ENCODE assay signal across 7 mouse cellular contexts in genomic region chr4:107453141-107453984, GRCm38 (mm10). TPM values are rescaled to one million over a fixed set of nuclear protein-coding genes. Genes with fewer than 3 reads are reported as not detected.
DNase-seq lines count a peak whose midpoint lies in the region; ATAC-seq and TF ChIP-seq lines count a peak whose summit lies in the region.

No protein-coding gene starts in this region.

- DNase-seq in adrenal gland, adult 8-10 months = peak; percentile 62
- peak; percentile 91 for DNase-seq in embryo, embryonic 11 days
- DNase-seq in kidney, adult 8-10 months = peak; percentile 78 to 92
- peak; percentile 98 for DNase-seq in limb, embryonic 11.5 days (ENCODE audit: low spot score)
- DNase-seq in midbrain, postnatal 0 days (ENCODE audit: low spot score) = peak; percentile 93
- DNase-seq in spleen, adult 2 months (ENCODE audit: low read depth in 1 of 2, low spot score in 2 of 2) = peak; percentile 28 to 69

- no peaks in the 10 kb centered on the region for H3K27me3 ChIP-seq in limb, embryonic 11.5 days (ENCODE audit: control insufficient read depth, insufficient read depth, low read length)
- H3K27me3 ChIP-seq in midbrain, postnatal 0 days (ENCODE audit: insufficient read depth, low read length) = no peaks in the 10 kb centered on the region
- no peaks in the 10 kb centered on the region for H3K27me3 ChIP-seq in spleen, adult 2 months (ENCODE audit: control insufficient read depth, insufficient read depth, low read length)

- no peaks in the 10 kb centered on the region for H3K36me3 ChIP-seq in limb, embryonic 11.5 days (ENCODE audit: control insufficient read depth, insufficient read depth, low read length)
- no peaks in the 10 kb centered on the region for H3K36me3 ChIP-seq in midbrain, postnatal 0 days (ENCODE audit: insufficient read depth, low read length)
- no peaks in the 10 kb centered on the region for H3K36me3 ChIP-seq in spleen, adult 2 months (ENCODE audit: control insufficient read depth, insufficient read depth, low read length)

- no peak overlapping the region for H3K4me3 ChIP-seq in limb, embryonic 11.5 days (ENCODE audit: low read depth, low read length)
- no peak overlapping the region for H3K4me3 ChIP-seq in midbrain, postnatal 0 days (ENCODE audit: low read depth, low read length)
- H3K4me3 ChIP-seq in spleen, adult 2 months (ENCODE audit: extremely low read depth, insufficient read depth, insufficient read length) = no peak overlapping the region

- H3K4me1 ChIP-seq in limb, embryonic 11.5 days (ENCODE audit: control insufficient read depth, insufficient read depth, low read length) = peaks cover 31% of the 10 kb centered on the region
- 0 out of 2 replicates have a peak, but pooled peaks cover 3% of the 10 kb centered on the region for H3K4me1 ChIP-seq in midbrain, postnatal 0 days (ENCODE audit: insufficient read depth, low read length)
- no peaks in the 10 kb centered on the region for H3K4me1 ChIP-seq in spleen, adult 2 months (ENCODE audit: control insufficient read depth, insufficient read depth, insufficient read length)

- no peak overlapping the region for H3K9ac ChIP-seq in limb, embryonic 11.5 days (ENCODE audit: low read length)
- no peak overlapping the region for H3K9ac ChIP-seq in midbrain, postnatal 0 days (replicated peaks; ENCODE audit: low read length, poor library complexity, severe bottlenecking)

- no peaks in the 10 kb centered on the region for H3K9me3 ChIP-seq in limb, embryonic 11.5 days (ENCODE audit: control insufficient read depth, low read length)
- no peaks in the 10 kb centered on the region for H3K9me3 ChIP-seq in midbrain, postnatal 0 days (ENCODE audit: low read length)

- peak; percentile 76 for ATAC-seq in granulocyte monocyte progenitor cell, adult 5-6 weeks (replicated peaks; ENCODE audit: poor library complexity, severe bottlenecking)
- ATAC-seq in limb, embryonic 11.5 days (ENCODE audit: insufficient number of reproducible peaks, low FRiP score, low TSS enrichment, low read depth) = 0 out of 2 replicates have a peak, but pooled peaks have one; percentile 27
- peak; percentile 80 for ATAC-seq in midbrain, postnatal 0 days (ENCODE audit: low FRiP score)

- TF ChIP-seq POLR2A in spleen, adult 2 months (IDR thresholded peaks at IDR 0.05; ENCODE audit: low read depth, low read length) = no peak

- 66% methylated on average over 16 of the region's 16 CpGs for WGBS in limb, embryonic 11.5 days
- WGBS in midbrain, postnatal 0 days = 66% methylated on average over 16 of the region's 16 CpGs
- 67% methylated on average over 16 of the region's 16 CpGs for WGBS in spleen, adult 2 months

- H3K27ac ChIP-seq in limb, embryonic 11.5 days (replicated peaks; ENCODE audit: low read depth, low read length) = no peak overlapping the region
- no peak overlapping the region for H3K27ac ChIP-seq in midbrain, postnatal 0 days (ENCODE audit: low read depth, low read length)
- H3K27ac ChIP-seq in spleen, adult 2 months (ENCODE audit: insufficient read depth, low read length) = no peak overlapping the region

- no peak overlapping the region for H3K4me2 ChIP-seq in limb, embryonic 11.5 days (ENCODE audit: low read depth, severe bottlenecking)
- no peak overlapping the region for H3K4me2 ChIP-seq in midbrain, postnatal 0 days (ENCODE audit: low read depth, low read length, poor library complexity, severe bottlenecking)

- peak; percentile 95 for TF ChIP-seq CTCF in midbrain, postnatal 0 days (IDR thresholded peaks at IDR 0.05)
- peak; percentile 62; the same call in 1 of the 2 replicates for TF ChIP-seq CTCF in spleen, adult 2 months (IDR thresholded peaks at IDR 0.05; ENCODE audit: extremely low read depth, insufficient read depth, insufficient read length, insufficient replicate concordance)

RNA-seq across cellular contexts. Expression of gene Glis1, which starts 19.0 kb away (rescaled TPM):
- total RNA-seq in adrenal gland, adult 8-10 months (2022) = 1 to 10 TPM in 1 of 4 experiments, under 1 TPM in 3; 0.32 to 2.6 (median 0.79) TPM
- not detected in 2 replicates for total RNA-seq in granulocyte monocyte progenitor cell, adult 5-6 weeks (2014; fragmentation: Nextera tagmentation)
- not detected in 2 replicates for total RNA-seq in granulocyte monocyte progenitor cell, adult 5-6 weeks (2017)
- 6.8 and 7.8 TPM in 2 replicates for polyA plus RNA-seq in limb, embryonic 11.5 days (2014; fragmentation: Nextera tagmentation; extraction: Ambion mirVana)
- 1.4 and 1.8 TPM in 2 replicates for total RNA-seq in midbrain, postnatal 0 days (2014; rRNA removed)
- polyA plus RNA-seq in midbrain, postnatal 0 days (2015; fragmentation: Nextera tagmentation; extraction: Ambion mirVana) = 1.5 and 2.1 TPM in 2 replicates
- 0.55 and 0.61 TPM in 2 replicates for polyA plus RNA-seq in spleen, adult 2 months (2012; rRNA removed)

Comparison
In these comparisons a context has a peak if more than half of its experiments do, and no peak if none do; other contexts are left out.
1. ATAC-seq: peak in every context shown above with its lines; median percentile 80 in midbrain, postnatal 0 days; 76 in granulocyte monocyte progenitor cell, adult 5-6 weeks; 27 in limb, embryonic 11.5 days.